Mouse (Mus musculus): ENCODE measurements around the gene Arl6ip5.
"Not testable (repeated sequence)": the region's sequence is repeated elsewhere in the genome, so short reads cannot be mapped to it uniquely, and the experiment has no call there.

- not testable (repeated sequence) for TF ChIP-seq CTCF (IDR thresholded peaks at IDR 0.05; ENCODE audit: low read depth, low read length); POLR2A (IDR thresholded peaks at IDR 0.05; ENCODE audit: extremely low read depth, insufficient read depth, low read length)
Measured at GRCm38 (mm10) chr6:97263750-97264149, 53.3 kb downstream of the Arl6ip5 start.
